Mouse (Mus musculus): ENCODE measurements around the gene Ccser2. TPM values are rescaled to one million over a fixed set of nuclear protein-coding genes. Genes with fewer than 3 reads are reported as not detected.

Gene Ccser2
- polyA plus RNA-seq, 1 experiment from 2014 or later, result 86.9 TPM

- Histone ChIP-seq H3K36me3 (no peaks in the 10 kb centered on the region), H3K27ac (replicated peaks) (no peak overlapping the region), H3K27me3 (no peaks in the 10 kb centered on the region), H3K9me3 (no peaks in the 10 kb centered on the region), H3K4me1 (peaks cover 25% of the 10 kb centered on the region), H3K4me2 (replicated peaks) (no peak overlapping the region), H3K9ac (replicated peaks) (no peak overlapping the region), H3K4me3 (no peak overlapping the region)
- WGBS, result 96% methylated on average over 3 of the region's 3 CpGs
- ATAC-seq (replicated peaks), result no peak
Observed at GRCm38 (mm10) chr14:36969861-36970420, 1.4 kb upstream of the Ccser2 start.

GRCm38 (mm10) chr14:36968076-36968627 is 425 bp downstream of the Ccser2 start:
- Histone ChIP-seq H3K9me3 (no peaks in the 10 kb centered on the region), H3K4me2 (replicated peaks) (peak overlapping the region; percentile 43), H3K27me3 (no peaks in the 10 kb centered on the region), H3K4me3 (peak overlapping the region; percentile 91), H3K9ac (replicated peaks) (peak overlapping the region; percentile 89), H3K27ac (replicated peaks) (peak overlapping the region; percentile 87), H3K4me1 (peaks cover 25% of the 10 kb centered on the region), H3K36me3 (no peaks in the 10 kb centered on the region)
- peak; percentile 87 for ATAC-seq (replicated peaks)
- under 1% methylated on average over 39 of the region's 49 CpGs for WGBS

- peaks cover 25% of the 10 kb centered on the region for H3K4me1 ChIP-seq
- no peak overlapping the region for H3K4me2 ChIP-seq (replicated peaks)
- WGBS, result 55% methylated on average over 3 of the region's 3 CpGs
Observed at GRCm38 (mm10) chr14:36965421-36965820, 3.2 kb downstream of the Ccser2 start.

GRCm38 (mm10) chr14:36962477-36962876 is 6.1 kb downstream of the Ccser2 start:
- Histone ChIP-seq H3K27me3 (no peaks in the 10 kb centered on the region), H3K36me3 (no peaks in the 10 kb centered on the region)

More at GRCm38 (mm10) chr14:36965421-36965820, 3.2 kb downstream of the Ccser2 start:
- Histone ChIP-seq H3K36me3 (no peaks in the 10 kb centered on the region), H3K9me3 (no peaks in the 10 kb centered on the region), H3K27ac (replicated peaks) (no peak overlapping the region), H3K9ac (replicated peaks) (no peak overlapping the region), H3K27me3 (no peaks in the 10 kb centered on the region), H3K4me3 (no peak overlapping the region)
- no peak for ATAC-seq (replicated peaks)

GRCm38 (mm10) chr14:36957719-36958118 is 10.9 kb downstream of the Ccser2 start:
- H3K4me3 ChIP-seq, result no peak overlapping the region
- no peak overlapping the region for H3K27ac ChIP-seq (replicated peaks)
- 95% methylated on average over 6 of the region's 6 CpGs for WGBS
- H3K9me3 ChIP-seq, result no peaks in the 10 kb centered on the region
- no peak overlapping the region for H3K4me2 ChIP-seq (replicated peaks)
- H3K36me3 ChIP-seq, result no peaks in the 10 kb centered on the region
- no peak for ATAC-seq (replicated peaks)
- H3K27me3 ChIP-seq, result no peaks in the 10 kb centered on the region
- H3K4me1 ChIP-seq, result no peaks in the 10 kb centered on the region
- H3K9ac ChIP-seq (replicated peaks), result no peak overlapping the region

More at GRCm38 (mm10) chr14:36962477-36962876, 6.1 kb downstream of the Ccser2 start:
- ATAC-seq (replicated peaks), result no peak
- 88% methylated on average over 2 of the region's 2 CpGs for WGBS
- H3K27ac ChIP-seq (replicated peaks), result no peak overlapping the region
- peaks cover 22% of the 10 kb centered on the region for H3K4me1 ChIP-seq
- no peak overlapping the region for H3K4me2 ChIP-seq (replicated peaks)
- H3K4me3 ChIP-seq, result no peak overlapping the region
- H3K9ac ChIP-seq (replicated peaks), result no peak overlapping the region
- H3K9me3 ChIP-seq, result no peaks in the 10 kb centered on the region

- ATAC-seq (replicated peaks), result no peak
- Histone ChIP-seq H3K27ac (replicated peaks) (no peak overlapping the region), H3K9ac (replicated peaks) (no peak overlapping the region), H3K9me3 (no peaks in the 10 kb centered on the region), H3K36me3 (no peaks in the 10 kb centered on the region), H3K27me3 (no peaks in the 10 kb centered on the region), H3K4me1 (no peaks in the 10 kb centered on the region), H3K4me2 (replicated peaks) (no peak overlapping the region), H3K4me3 (no peak overlapping the region)
- 87% methylated on average over 6 of the region's 6 CpGs for WGBS
Observed at GRCm38 (mm10) chr14:36957261-36957660, 11.3 kb downstream of the Ccser2 start.

GRCm38 (mm10) chr14:36956717-36957116 is 11.9 kb downstream of the Ccser2 start:
- H3K4me1 ChIP-seq, result no peaks in the 10 kb centered on the region
- 62% methylated on average over 5 of the region's 5 CpGs for WGBS
- no peak for ATAC-seq (replicated peaks)
- H3K27me3 ChIP-seq, result no peaks in the 10 kb centered on the region
- H3K4me3 ChIP-seq, result no peak overlapping the region
- H3K9ac ChIP-seq (replicated peaks), result no peak overlapping the region
- no peaks in the 10 kb centered on the region for H3K36me3 ChIP-seq
- H3K4me2 ChIP-seq (replicated peaks), result no peak overlapping the region
- H3K9me3 ChIP-seq, result no peaks in the 10 kb centered on the region
- H3K27ac ChIP-seq (replicated peaks), result no peak overlapping the region

- 87% methylated on average over 10 of the region's 10 CpGs for WGBS
- H3K27ac ChIP-seq (replicated peaks), result no peak overlapping the region
- no peaks in the 10 kb centered on the region for H3K36me3 ChIP-seq
- H3K9me3 ChIP-seq, result no peaks in the 10 kb centered on the region
- H3K4me1 ChIP-seq, result no peaks in the 10 kb centered on the region
- H3K9ac ChIP-seq (replicated peaks), result no peak overlapping the region
- H3K27me3 ChIP-seq, result no peaks in the 10 kb centered on the region
- no peak overlapping the region for H3K4me3 ChIP-seq
- H3K4me2 ChIP-seq (replicated peaks), result no peak overlapping the region
- peak; percentile 45; the same call in 1 of the 2 replicates for ATAC-seq (replicated peaks)
Observed at GRCm38 (mm10) chr14:36952687-36953426, 15.7 kb downstream of the Ccser2 start.

GRCm38 (mm10) chr14:36952142-36952541 is 16.4 kb downstream of the Ccser2 start:
- 27% methylated on average over 2 of the region's 2 CpGs for WGBS
- Histone ChIP-seq H3K9me3 (no peaks in the 10 kb centered on the region), H3K4me1 (no peaks in the 10 kb centered on the region), H3K4me3 (no peak overlapping the region), H3K27me3 (no peaks in the 10 kb centered on the region), H3K9ac (replicated peaks) (no peak overlapping the region), H3K36me3 (no peaks in the 10 kb centered on the region), H3K27ac (replicated peaks) (no peak overlapping the region), H3K4me2 (replicated peaks) (no peak overlapping the region)
- peak; percentile 41; the same call in 1 of the 2 replicates for ATAC-seq (replicated peaks)

- no peaks in the 10 kb centered on the region for H3K9me3 ChIP-seq
- H3K4me1 ChIP-seq, result no peaks in the 10 kb centered on the region
- H3K9ac ChIP-seq (replicated peaks), result no peak overlapping the region
- 50% methylated on average over 5 of the region's 5 CpGs for WGBS
- no peaks in the 10 kb centered on the region for H3K27me3 ChIP-seq
- no peak overlapping the region for H3K4me3 ChIP-seq
- peaks cover 25% of the 10 kb centered on the region for H3K36me3 ChIP-seq
- no peak overlapping the region for H3K4me2 ChIP-seq (replicated peaks)
- H3K27ac ChIP-seq (replicated peaks), result no peak overlapping the region
- ATAC-seq (replicated peaks), result no peak
Observed at GRCm38 (mm10) chr14:36942716-36943115, 25.9 kb downstream of the Ccser2 start.

- Histone ChIP-seq H3K9ac (replicated peaks) (no peak overlapping the region), H3K36me3 (peaks cover 27% of the 10 kb centered on the region), H3K27me3 (no peaks in the 10 kb centered on the region), H3K4me1 (no peaks in the 10 kb centered on the region), H3K9me3 (no peaks in the 10 kb centered on the region), H3K4me2 (replicated peaks) (no peak overlapping the region), H3K27ac (replicated peaks) (no peak overlapping the region), H3K4me3 (no peak overlapping the region)
- ATAC-seq (replicated peaks), result no peak
- WGBS, result 59% methylated on average over 2 of the region's 2 CpGs
Observed at GRCm38 (mm10) chr14:36937941-36938340, 30.6 kb downstream of the Ccser2 start.

GRCm38 (mm10) chr14:36937080-36937878 is 31.3 kb downstream of the Ccser2 start:
- no peaks in the 10 kb centered on the region for H3K27me3 ChIP-seq
- ATAC-seq (replicated peaks), result peak; percentile 72
- no peak overlapping the region for H3K4me2 ChIP-seq (replicated peaks)
- no peaks in the 10 kb centered on the region for H3K9me3 ChIP-seq
- no peaks in the 10 kb centered on the region for H3K4me1 ChIP-seq
- peaks cover 27% of the 10 kb centered on the region for H3K36me3 ChIP-seq
- H3K27ac ChIP-seq (replicated peaks), result no peak overlapping the region
- H3K9ac ChIP-seq (replicated peaks), result no peak overlapping the region
- no peak overlapping the region for H3K4me3 ChIP-seq
- WGBS, result 75% methylated on average over 7 of the region's 7 CpGs

Measured in forebrain, embryonic 15.5 days (tissue).